Comparison of ENCODE assay signal across 18 mouse cellular contexts in the genomic region with DNA sequence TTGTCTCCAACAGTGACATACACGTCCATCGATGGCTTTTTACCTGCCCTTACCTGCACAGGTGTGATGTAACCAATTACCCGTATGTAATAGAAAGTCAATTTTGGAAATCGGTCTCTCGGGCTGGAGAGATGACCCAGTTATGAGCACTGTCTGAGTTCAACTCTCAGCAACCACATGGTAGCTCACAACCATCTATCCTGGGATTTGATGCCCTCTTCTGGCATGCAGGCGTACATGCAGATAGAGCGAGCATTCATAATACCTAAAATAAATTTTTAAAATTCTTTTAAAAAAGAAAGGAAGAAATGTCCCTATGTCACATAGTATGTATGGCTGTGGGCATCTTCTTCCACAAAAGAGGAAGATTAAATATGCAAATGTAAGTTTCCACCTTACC. TPM values are rescaled to one million over a fixed set of nuclear protein-coding genes. Genes with fewer than 3 reads are reported as not detected.
DNase-seq lines count a peak whose midpoint lies in the region; ATAC-seq and TF ChIP-seq lines count a peak whose summit lies in the region.
"Had no signal": no experiment of that assay in that cellular context is flagged by ENCODE, and none has a peak within 500 bp of the region (broad histone marks: within the 10 kb centered on the region; RNA-seq: fewer than 3 reads in every experiment).

No protein-coding gene starts in this region.

- no peak for ATAC-seq in CD4-positive, CD25-positive, alpha-beta regulatory T cell, adult 4 months
- no peak for ATAC-seq in stomach, postnatal 0 days (ENCODE audit: low FRiP score, low TSS enrichment)
- no peak for ATAC-seq in erythroid progenitor cell, adult 5-6 weeks (replicated peaks; ENCODE audit: low FRiP score, poor library complexity, severe bottlenecking)

- H3K9ac ChIP-seq in stomach, postnatal 0 days (ENCODE audit: low read length): no peak overlapping the region
- H3K9ac ChIP-seq: neural tube, embryonic 12.5 days had no signal

- no peak overlapping the region for H3K27ac ChIP-seq in kidney, adult 2 months (ENCODE audit: insufficient read depth, low read depth, low read length)
- no peak overlapping the region for H3K27ac ChIP-seq in stomach, postnatal 0 days (replicated peaks)
- H3K27ac ChIP-seq: midbrain, embryonic 10.5 days; neural tube, embryonic 12.5 days had no signal

- H3K4me2 ChIP-seq in stomach, postnatal 0 days (replicated peaks; ENCODE audit: low read depth): no peak overlapping the region
- H3K4me2 ChIP-seq: neural tube, embryonic 12.5 days had no signal

- WGBS in kidney, adult 2 months: 72% methylated on average over 7 of the region's 7 CpGs
- 68% methylated on average over 7 of the region's 7 CpGs for WGBS in stomach, postnatal 0 days

- H3K36me3 ChIP-seq in kidney, adult 2 months (ENCODE audit: control insufficient read depth, insufficient read depth, low read length): no peaks in the 10 kb centered on the region
- H3K36me3 ChIP-seq in stomach, postnatal 0 days (ENCODE audit: control insufficient read depth, insufficient read depth, low read length): no peaks in the 10 kb centered on the region
- H3K36me3 ChIP-seq: midbrain, embryonic 10.5 days; neural tube, embryonic 12.5 days had no signal

- no peak for TF ChIP-seq POLR2A in kidney, adult 2 months (IDR thresholded peaks at IDR 0.05; ENCODE audit: low read depth, low read length)

- TF ChIP-seq EP300 in stomach, postnatal 0 days (optimal IDR thresholded peaks at IDR 0.05): no peak

- H3K9me3 ChIP-seq in stomach, postnatal 0 days (ENCODE audit: control insufficient read depth, low read length): no peaks in the 10 kb centered on the region
- H3K9me3 ChIP-seq: midbrain, embryonic 10.5 days; neural tube, embryonic 12.5 days had no signal

- DNase-seq in CD4-positive, CD25-positive, alpha-beta regulatory T cell, adult 2 months (ENCODE audit: low read depth, low spot score): peak; percentile 54
- no peak for DNase-seq in kidney, adult 2 months
- DNase-seq in kidney, adult 9 months: no peak
- peak; percentile 9 for DNase-seq in thymus, postnatal 0 days (ENCODE audit: low spot score)
- DNase-seq in thymus, adult 18-20 months: no peak
- no peak for DNase-seq in stomach, postnatal 0 days (ENCODE audit: low spot score)
- DNase-seq: adrenal gland, postnatal 25 days; cerebellum, adult 11-12 months; embryo, embryonic 11 days; heart, postnatal 4 days; kidney, adult 8-10 months; layer of hippocampus, adult 9-11 months; left cerebral cortex, postnatal 4 days; lung, adult 2 months had no signal

- TF ChIP-seq CTCF in kidney, adult 2 months (conservative IDR thresholded peaks at IDR 0.05; ENCODE audit: insufficient read depth, insufficient read length, low read depth, low read length): peak; percentile 43; the same call in 1 of the 2 replicates
- peak; percentile 63 for TF ChIP-seq CTCF in stomach, postnatal 0 days (IDR thresholded peaks at IDR 0.05; ENCODE audit: low read depth)

- H3K4me1 ChIP-seq in kidney, adult 2 months (ENCODE audit: control insufficient read depth, insufficient read depth, low read length): no peaks in the 10 kb centered on the region; the same call in 1 of the 2 replicates
- no peaks in the 10 kb centered on the region for H3K4me1 ChIP-seq in stomach, postnatal 0 days (replicated peaks; ENCODE audit: control insufficient read depth, insufficient read depth)

- H3K4me3 ChIP-seq in kidney, adult 2 months (ENCODE audit: insufficient read depth, low read depth, low read length): no peak overlapping the region
- no peak overlapping the region for H3K4me3 ChIP-seq in stomach, postnatal 0 days (ENCODE audit: low read depth, low read length)
- H3K4me3 ChIP-seq: midbrain, embryonic 10.5 days; neural tube, embryonic 12.5 days had no signal

- no peaks in the 10 kb centered on the region for H3K27me3 ChIP-seq in kidney, adult 2 months (replicated peaks; ENCODE audit: control insufficient read depth, insufficient read depth, low read length)
- no peaks in the 10 kb centered on the region for H3K27me3 ChIP-seq in stomach, postnatal 0 days (ENCODE audit: control insufficient read depth, insufficient read depth, low read length)

RNA-seq across cellular contexts. Expression of gene Polg, which starts 5.3 kb away (rescaled TPM):
- 10 to 100 TPM; 29.3 to 34.8 TPM for polyA plus RNA-seq in CD4-positive, CD25-positive, alpha-beta regulatory T cell, adult 4 months (2017; shearing (Covaris generic))
- 33.8 and 35.3 TPM in 2 replicates for polyA plus RNA-seq in kidney, adult 2 months (2012; rRNA removed)
- polyA plus RNA-seq in thymus, postnatal 0 days (2015; fragmentation: Nextera tagmentation; extraction: Ambion mirVana): 38.5 and 40.4 TPM in 2 replicates
- 13.9 and 18.5 TPM in 2 replicates for polyA plus RNA-seq in stomach, postnatal 0 days (2015; fragmentation: Nextera tagmentation; extraction: Ambion mirVana)
- total RNA-seq in erythroid progenitor cell, adult 5-6 weeks (2015; ENCODE audit: low replicate concordance): 14.7 and 28.5 TPM in 2 replicates
- total RNA-seq in erythroid progenitor cell, adult 5-6 weeks (2017; ENCODE audit: low replicate concordance): 50.2 and 51.1 TPM in 2 replicates

Comparison
In these comparisons a context has a peak if more than half of its experiments do, and no peak if none do; other contexts are left out.
1. DNase-seq: peak in CD4-positive, CD25-positive, alpha-beta regulatory T cell, adult 2 months (single experiment) and thymus, postnatal 0 days (single experiment); none in kidney, adult 2 months (single experiment), kidney, adult 9 months (single experiment), thymus, adult 18-20 months (0 of 2) and stomach, postnatal 0 days (single experiment).